Mouse (Mus musculus): ENCODE measurements at regions not wholly inside any gene's neighbourhood (a gene's known extent, or its start where the extent isn't known, plus 50 kb on each side); places are given as distances from the start of the nearest gene placed in this dataset.

GRCm38 (mm10) chr14:85965139-85965538 lies 1175.9 kb downstream of the Diaph3 start:
- 73% methylated on average over 2 of the region's 2 CpGs for WGBS
- Histone ChIP-seq H3K4me3 (ENCODE audit: low read depth, low read length) (no peak overlapping the region), H3K36me3 (ENCODE audit: insufficient read depth) (no peaks in the 10 kb centered on the region), H3K9ac (no peak overlapping the region), H3K27me3 (ENCODE audit: insufficient read depth, low read length) (no peaks in the 10 kb centered on the region), H3K27ac (ENCODE audit: low read depth, low read length) (no peak overlapping the region), H3K4me2 (ENCODE audit: low read depth) (no peak overlapping the region), H3K4me1 (ENCODE audit: insufficient read depth) (no peaks in the 10 kb centered on the region), H3K9me3 (ENCODE audit: low read length) (no peaks in the 10 kb centered on the region)
- no peak for TF ChIP-seq CTCF (IDR thresholded peaks at IDR 0.05; ENCODE audit: low read depth)
- no peak for ATAC-seq
- no peak for DNase-seq

- no peak for TF ChIP-seq CTCF (IDR thresholded peaks at IDR 0.05; ENCODE audit: low read depth)
- Histone ChIP-seq H3K9me3 (ENCODE audit: low read length) (no peaks in the 10 kb centered on the region), H3K4me3 (ENCODE audit: low read depth, low read length) (no peak overlapping the region), H3K36me3 (ENCODE audit: insufficient read depth) (no peaks in the 10 kb centered on the region), H3K9ac (no peak overlapping the region), H3K27ac (ENCODE audit: low read depth, low read length) (no peak overlapping the region), H3K4me2 (ENCODE audit: low read depth) (no peak overlapping the region), H3K4me1 (ENCODE audit: insufficient read depth) (no peaks in the 10 kb centered on the region), H3K27me3 (ENCODE audit: insufficient read depth, low read length) (no peaks in the 10 kb centered on the region)
- WGBS, result 72% methylated on average over 3 of the region's 3 CpGs
- ATAC-seq, result no peak
- no peak for DNase-seq
Measured at GRCm38 (mm10) chr14:85945707-85946313, 1195.2 kb downstream of the Diaph3 start.

GRCm38 (mm10) chr14:85942792-85943191 lies 1198.2 kb downstream of the Diaph3 start:
- WGBS, result 87% methylated on average over 4 of the region's 4 CpGs
- ATAC-seq (no peak), DNase-seq (no peak)
- no peaks in the 10 kb centered on the region for H3K27me3 ChIP-seq (ENCODE audit: insufficient read depth, low read length)
- no peak overlapping the region for H3K4me2 ChIP-seq (ENCODE audit: low read depth)
- no peaks in the 10 kb centered on the region for H3K9me3 ChIP-seq (ENCODE audit: low read length)
- TF ChIP-seq CTCF (IDR thresholded peaks at IDR 0.05; ENCODE audit: low read depth), result no peak
- H3K36me3 ChIP-seq (ENCODE audit: insufficient read depth), result no peaks in the 10 kb centered on the region
- no peaks in the 10 kb centered on the region for H3K4me1 ChIP-seq (ENCODE audit: insufficient read depth)
- no peak overlapping the region for H3K4me3 ChIP-seq (ENCODE audit: low read depth, low read length)
- no peak overlapping the region for H3K9ac ChIP-seq
- no peak overlapping the region for H3K27ac ChIP-seq (ENCODE audit: low read depth, low read length)

- Histone ChIP-seq H3K36me3 (ENCODE audit: insufficient read depth) (no peaks in the 10 kb centered on the region), H3K27me3 (ENCODE audit: insufficient read depth, low read length) (no peaks in the 10 kb centered on the region), H3K4me1 (ENCODE audit: insufficient read depth) (no peaks in the 10 kb centered on the region), H3K4me3 (ENCODE audit: low read depth, low read length) (no peak overlapping the region), H3K9me3 (ENCODE audit: low read length) (no peaks in the 10 kb centered on the region), H3K9ac (no peak overlapping the region), H3K4me2 (ENCODE audit: low read depth) (no peak overlapping the region), H3K27ac (ENCODE audit: low read depth, low read length) (no peak overlapping the region)
- WGBS, result 88% methylated on average over 1 of the region's 1 CpGs
- DNase-seq, result no peak
- ATAC-seq, result no peak
- no peak for TF ChIP-seq CTCF (IDR thresholded peaks at IDR 0.05; ENCODE audit: low read depth)
Measured at GRCm38 (mm10) chr14:85940585-85940984, 1200.5 kb downstream of the Diaph3 start.

GRCm38 (mm10) chr14:85935091-85935490 lies 1205.9 kb downstream of the Diaph3 start:
- no peaks in the 10 kb centered on the region for H3K27me3 ChIP-seq (ENCODE audit: insufficient read depth, low read length)
- DNase-seq (no peak), ATAC-seq (no peak)
- no peaks in the 10 kb centered on the region for H3K9me3 ChIP-seq (ENCODE audit: low read length)
- no peaks in the 10 kb centered on the region for H3K4me1 ChIP-seq (ENCODE audit: insufficient read depth)
- TF ChIP-seq CTCF (IDR thresholded peaks at IDR 0.05; ENCODE audit: low read depth), result no peak
- no peak overlapping the region for H3K9ac ChIP-seq
- H3K27ac ChIP-seq (ENCODE audit: low read depth, low read length), result no peak overlapping the region
- no peaks in the 10 kb centered on the region for H3K36me3 ChIP-seq (ENCODE audit: insufficient read depth)
- no peak overlapping the region for H3K4me2 ChIP-seq (ENCODE audit: low read depth)
- no peak overlapping the region for H3K4me3 ChIP-seq (ENCODE audit: low read depth, low read length)
- 61% methylated on average over 2 of the region's 2 CpGs for WGBS

GRCm38 (mm10) chr14:85930387-85930786 lies 1210.6 kb downstream of the Diaph3 start:
- DNase-seq, result no peak
- 57% methylated on average over 5 of the region's 5 CpGs for WGBS
- ATAC-seq, result no peak

GRCm38 (mm10) chr14:85918894-85919293 lies 1222.1 kb downstream of the Diaph3 start:
- no peaks in the 10 kb centered on the region for H3K4me1 ChIP-seq (ENCODE audit: insufficient read depth)
- H3K4me3 ChIP-seq (ENCODE audit: low read depth, low read length), result no peak overlapping the region
- H3K27ac ChIP-seq (ENCODE audit: low read depth, low read length), result no peak overlapping the region
- no peaks in the 10 kb centered on the region for H3K9me3 ChIP-seq (ENCODE audit: low read length)
- H3K36me3 ChIP-seq (ENCODE audit: insufficient read depth), result no peaks in the 10 kb centered on the region
- no peaks in the 10 kb centered on the region for H3K27me3 ChIP-seq (ENCODE audit: insufficient read depth, low read length)
- no peak overlapping the region for H3K4me2 ChIP-seq (ENCODE audit: low read depth)
- no peak overlapping the region for H3K9ac ChIP-seq
- ATAC-seq (no peak), DNase-seq (no peak)
- WGBS, result 86% methylated on average over 4 of the region's 4 CpGs
- TF ChIP-seq CTCF (IDR thresholded peaks at IDR 0.05; ENCODE audit: low read depth), result no peak

More at GRCm38 (mm10) chr14:85930387-85930786, 1210.6 kb downstream of the Diaph3 start:
- Histone ChIP-seq H3K9ac (no peak overlapping the region), H3K27me3 (ENCODE audit: insufficient read depth, low read length) (no peaks in the 10 kb centered on the region), H3K4me3 (ENCODE audit: low read depth, low read length) (no peak overlapping the region), H3K27ac (ENCODE audit: low read depth, low read length) (no peak overlapping the region), H3K9me3 (ENCODE audit: low read length) (no peaks in the 10 kb centered on the region), H3K4me2 (ENCODE audit: low read depth) (no peak overlapping the region), H3K36me3 (ENCODE audit: insufficient read depth) (no peaks in the 10 kb centered on the region), H3K4me1 (ENCODE audit: insufficient read depth) (no peaks in the 10 kb centered on the region)
- no peak for TF ChIP-seq CTCF (IDR thresholded peaks at IDR 0.05; ENCODE audit: low read depth)
